Mouse (Mus musculus) brain, embryonic 14.5 days (tissue): ENCODE measurements at regions not wholly inside any gene's neighbourhood (a gene's known extent, or its start where the extent isn't known, plus 50 kb on each side); places are given as distances from the start of the nearest gene placed in this dataset.

Source experiments
- CTCF ChIP-seq: fragments of 200-500 bp; IDR thresholded peaks from 2 replicates; pipeline ENCODE4 v1.5.1; 2012; ENCODE audit warnings: inconsistent platforms, mild to moderate bottlenecking, moderate library complexity, borderline replicate concordance; ENCODE audit not compliant: insufficient read depth, insufficient read length; ENCODE audit errors: extremely low read depth
- POLR2A ChIP-seq: fragments of 200-500 bp; IDR thresholded peaks from 2 replicates; pipeline ENCODE4 v1.6.1; 2012; ENCODE audit warnings: mild to moderate bottlenecking, inconsistent platforms, borderline replicate concordance; ENCODE audit not compliant: poor library complexity, insufficient read depth, insufficient read length, severe bottlenecking; ENCODE audit errors: extremely low read depth

GRCm38 (mm10) chr13:35381641-35382040 is 278.0 kb upstream of the Cdyl start:
- TF ChIP-seq POLR2A (no peak), CTCF (no peak)
